Mouse (Mus musculus) midbrain, embryonic 15.5 days (tissue): ENCODE measurements around the gene Fam19a4. TPM values are rescaled to one million over a fixed set of nuclear protein-coding genes. Genes with fewer than 3 reads are reported as not detected.

ENCODE experiments used
- ATAC-seq: fragments of 200-750 bp; cut with Nextera tagmentation; replicated peaks from 2 replicates; pipeline ENCODE4 v1.8.0; 2017; ENCODE audit warnings: moderate TSS enrichment
- H3K27ac ChIP-seq: fragments of 300-500 bp; sonication (generic); 2 replicates; pipeline ENCODE4 v1.5.1; 2015; ENCODE audit warnings: mild to moderate bottlenecking, inconsistent platforms
- H3K27me3 ChIP-seq: fragments of 300-500 bp; sonication (generic); replicated peaks from 2 replicates; pipeline ENCODE4 v1.6.1; 2015; ENCODE audit warnings: inconsistent platforms
- H3K36me3 ChIP-seq: fragments of 300-500 bp; sonication (generic); replicated peaks from 2 replicates; pipeline ENCODE4 v1.6.1; 2015; ENCODE audit warnings: inconsistent platforms
- H3K4me1 ChIP-seq: fragments of 300-500 bp; sonication (generic); 2 replicates; pipeline ENCODE4 v1.6.1; 2015; ENCODE audit warnings: inconsistent platforms
- H3K4me2 ChIP-seq: fragments of 300-500 bp; sonication (generic); 2 replicates; pipeline ENCODE4 v1.6.1; 2015; ENCODE audit warnings: inconsistent platforms, mild to moderate bottlenecking, moderate library complexity
- H3K4me3 ChIP-seq: fragments of 300-500 bp; sonication (generic); 2 replicates; pipeline ENCODE4 v1.5.1; 2015; ENCODE audit warnings: mild to moderate bottlenecking, inconsistent platforms
- H3K9ac ChIP-seq: fragments of 300-500 bp; sonication (generic); 2 replicates; pipeline ENCODE4 v1.6.1; 2015; ENCODE audit warnings: mild to moderate bottlenecking, inconsistent platforms
- H3K9me3 ChIP-seq: fragments of 300-500 bp; sonication (generic); 2 replicates; pipeline ENCODE4 v1.6.1; 2016; ENCODE audit warnings: inconsistent platforms
- WGBS: fragments of 180-500 bp; shearing (Covaris S2); methylation state at CpG from one replicate; pipeline ENCODE4 v1.1.7; 2015; ENCODE audit warnings: mixed read lengths; 5-methylcytosine and 5-hydroxymethylcytosine counted together
- polyA plus RNA-seq: library from polyadenylated mRNA; unstranded; fragments of >200 nt; fragmentation: Nextera tagmentation; extraction: Ambion mirVana; gene quantifications from 2 replicates; pipeline ENCODE4 v1.2.1, GENCODE M21; 2015

Fam19a4 gene
- polyA plus RNA-seq, 1 experiment from 2014 or later: 6.4 TPM

- Histone ChIP-seq H3K9ac (no peak overlapping the region), H3K4me2 (no peak overlapping the region), H3K36me3 (no peaks in the 10 kb centered on the region), H3K27ac (no peak overlapping the region), H3K4me1 (no peaks in the 10 kb centered on the region), H3K9me3 (no peaks in the 10 kb centered on the region), H3K4me3 (no peak overlapping the region), H3K27me3 (no peaks in the 10 kb centered on the region)
- ATAC-seq: no peak
- 77% methylated on average over 4 of the region's 4 CpGs for WGBS
Measured at GRCm38 (mm10) chr6:97046541-97046940, 13.7 kb downstream of the Fam19a4 start.

- 33% methylated on average over 5 of the region's 5 CpGs for WGBS
- Histone ChIP-seq H3K4me1 (peaks cover 2% of the 10 kb centered on the region; the same call in 1 of the 2 replicates), H3K27me3 (0 out of 2 replicates have a peak, but pooled peaks cover 3% of the 10 kb centered on the region), H3K4me3 (no peak overlapping the region), H3K27ac (no peak overlapping the region), H3K9me3 (no peaks in the 10 kb centered on the region), H3K36me3 (no peaks in the 10 kb centered on the region), H3K4me2 (peak overlapping the region; percentile 26; the same call in 1 of the 2 replicates), H3K9ac (no peak overlapping the region)
- ATAC-seq: peak; percentile 27; the same call in 1 of the 2 replicates
Measured at GRCm38 (mm10) chr6:97027110-97027677, 33.0 kb downstream of the Fam19a4 start.

GRCm38 (mm10) chr6:97019323-97019722, 40.9 kb downstream of the Fam19a4 start:
- H3K4me3 ChIP-seq: no peak overlapping the region
- no peaks in the 10 kb centered on the region for H3K27me3 ChIP-seq
- H3K36me3 ChIP-seq: no peaks in the 10 kb centered on the region
- H3K4me1 ChIP-seq: no peaks in the 10 kb centered on the region
- no peak overlapping the region for H3K4me2 ChIP-seq
- 70% methylated on average over 2 of the region's 2 CpGs for WGBS
- ATAC-seq: no peak
- H3K9me3 ChIP-seq: no peaks in the 10 kb centered on the region
- H3K9ac ChIP-seq: no peak overlapping the region
- H3K27ac ChIP-seq: no peak overlapping the region

- no peak overlapping the region for H3K9ac ChIP-seq
- no peaks in the 10 kb centered on the region for H3K9me3 ChIP-seq
- H3K27ac ChIP-seq: no peak overlapping the region
- no peak overlapping the region for H3K4me3 ChIP-seq
- no peaks in the 10 kb centered on the region for H3K4me1 ChIP-seq
- no peaks in the 10 kb centered on the region for H3K36me3 ChIP-seq
- 79% methylated on average over 1 of the region's 1 CpGs for WGBS
- no peak overlapping the region for H3K4me2 ChIP-seq
- no peak for ATAC-seq
- H3K27me3 ChIP-seq: no peaks in the 10 kb centered on the region
Measured at GRCm38 (mm10) chr6:97016711-97017110, 43.5 kb downstream of the Fam19a4 start.

GRCm38 (mm10) chr6:97016018-97016417, 44.2 kb downstream of the Fam19a4 start:
- no peaks in the 10 kb centered on the region for H3K27me3 ChIP-seq
- H3K4me3 ChIP-seq: no peak overlapping the region
- WGBS: 83% methylated on average over 3 of the region's 3 CpGs
- no peaks in the 10 kb centered on the region for H3K9me3 ChIP-seq
- no peaks in the 10 kb centered on the region for H3K36me3 ChIP-seq
- H3K27ac ChIP-seq: no peak overlapping the region
- H3K4me2 ChIP-seq: no peak overlapping the region
- no peak for ATAC-seq
- H3K4me1 ChIP-seq: no peaks in the 10 kb centered on the region
- no peak overlapping the region for H3K9ac ChIP-seq

- Histone ChIP-seq H3K4me2 (no peak overlapping the region), H3K9ac (no peak overlapping the region), H3K27ac (no peak overlapping the region), H3K9me3 (no peaks in the 10 kb centered on the region), H3K36me3 (no peaks in the 10 kb centered on the region), H3K4me3 (no peak overlapping the region), H3K27me3 (peaks cover 8% of the 10 kb centered on the region; the same call in 1 of the 2 replicates), H3K4me1 (no peaks in the 10 kb centered on the region)
- no peak for ATAC-seq
- 39% methylated on average over 8 of the region's 8 CpGs for WGBS
Measured at GRCm38 (mm10) chr6:97006513-97007094, 53.6 kb downstream of the Fam19a4 start.

GRCm38 (mm10) chr6:97005038-97005437, 55.2 kb downstream of the Fam19a4 start:
- Histone ChIP-seq H3K27ac (no peak overlapping the region), H3K27me3 (peaks cover 8% of the 10 kb centered on the region; the same call in 1 of the 2 replicates), H3K4me3 (no peak overlapping the region), H3K4me2 (no peak overlapping the region), H3K9ac (no peak overlapping the region), H3K4me1 (no peaks in the 10 kb centered on the region), H3K36me3 (no peaks in the 10 kb centered on the region), H3K9me3 (no peaks in the 10 kb centered on the region)
- WGBS: 19% methylated on average over 11 of the region's 11 CpGs
- ATAC-seq: no peak

GRCm38 (mm10) chr6:96995556-96996159, 64.6 kb downstream of the Fam19a4 start:
- H3K27me3 ChIP-seq: no peaks in the 10 kb centered on the region
- H3K9ac ChIP-seq: no peak overlapping the region
- H3K4me1 ChIP-seq: no peaks in the 10 kb centered on the region
- no peak overlapping the region for H3K4me3 ChIP-seq
- H3K4me2 ChIP-seq: no peak overlapping the region
- WGBS: 85% methylated on average over 7 of the region's 7 CpGs
- H3K36me3 ChIP-seq: no peaks in the 10 kb centered on the region
- no peaks in the 10 kb centered on the region for H3K9me3 ChIP-seq
- ATAC-seq: no peak
- no peak overlapping the region for H3K27ac ChIP-seq

GRCm38 (mm10) chr6:96991741-96992140, 68.5 kb downstream of the Fam19a4 start:
- no peaks in the 10 kb centered on the region for H3K9me3 ChIP-seq
- no peaks in the 10 kb centered on the region for H3K36me3 ChIP-seq
- no peaks in the 10 kb centered on the region for H3K27me3 ChIP-seq
- H3K4me1 ChIP-seq: no peaks in the 10 kb centered on the region
- H3K4me2 ChIP-seq: no peak overlapping the region
- H3K4me3 ChIP-seq: no peak overlapping the region
- H3K27ac ChIP-seq: no peak overlapping the region
- WGBS: 78% methylated on average over 1 of the region's 1 CpGs
- H3K9ac ChIP-seq: no peak overlapping the region
- ATAC-seq: no peak

GRCm38 (mm10) chr6:96977537-96977936, 82.7 kb downstream of the Fam19a4 start:
- no peak overlapping the region for H3K4me3 ChIP-seq
- no peak overlapping the region for H3K9ac ChIP-seq
- no peak overlapping the region for H3K27ac ChIP-seq
- H3K9me3 ChIP-seq: no peaks in the 10 kb centered on the region
- no peak overlapping the region for H3K4me2 ChIP-seq
- H3K4me1 ChIP-seq: no peaks in the 10 kb centered on the region
- ATAC-seq: no peak
- no peaks in the 10 kb centered on the region for H3K27me3 ChIP-seq
- 85% methylated on average over 1 of the region's 1 CpGs for WGBS
- H3K36me3 ChIP-seq: no peaks in the 10 kb centered on the region

GRCm38 (mm10) chr6:96944796-96945195, 115.4 kb downstream of the Fam19a4 start:
- Histone ChIP-seq H3K4me1 (no peaks in the 10 kb centered on the region), H3K36me3 (no peaks in the 10 kb centered on the region), H3K4me2 (no peak overlapping the region), H3K9me3 (no peaks in the 10 kb centered on the region), H3K27me3 (no peaks in the 10 kb centered on the region), H3K4me3 (no peak overlapping the region), H3K27ac (no peak overlapping the region), H3K9ac (no peak overlapping the region)
- ATAC-seq: no peak
- WGBS: 35% methylated on average over 2 of the region's 2 CpGs

- H3K27me3 ChIP-seq: no peaks in the 10 kb centered on the region
- H3K4me1 ChIP-seq: no peaks in the 10 kb centered on the region
- 79% methylated on average over 1 of the region's 1 CpGs for WGBS
- H3K9me3 ChIP-seq: no peaks in the 10 kb centered on the region; the same call in 1 of the 2 replicates
- no peak for ATAC-seq
- no peak overlapping the region for H3K4me3 ChIP-seq
- no peak overlapping the region for H3K4me2 ChIP-seq
- no peak overlapping the region for H3K27ac ChIP-seq
- no peak overlapping the region for H3K9ac ChIP-seq
- H3K36me3 ChIP-seq: no peaks in the 10 kb centered on the region
Measured at GRCm38 (mm10) chr6:96935776-96936175, 124.4 kb downstream of the Fam19a4 start.
